Mouse (Mus musculus) liver, postnatal 0 days (tissue): ENCODE measurements around the gene Ehd1. TPM values are rescaled to one million over a fixed set of nuclear protein-coding genes. Genes with fewer than 3 reads are reported as not detected.

ENCODE experiments used
- ATAC-seq: fragments of 200-750 bp; cut with Nextera tagmentation; 2 replicates; pipeline ENCODE4 v1.8.0; 2017; ENCODE audit warnings: mild to moderate bottlenecking, moderate library complexity
- DNase-seq: peaks from one replicate; pipeline ENCODE4 v3.0.0-alpha.2; 2016
- H3K27ac ChIP-seq: fragments of 300-500 bp; sonication (generic); 2 replicates; pipeline ENCODE4 v1.5.1; 2014; ENCODE audit warnings: antibody characterized with exemption, moderate library complexity, mild to moderate bottlenecking, low read depth
- H3K27me3 ChIP-seq: fragments of 300-500 bp; sonication (generic); 2 replicates; pipeline ENCODE4 v1.6.1; 2014; ENCODE audit warnings: low read length, control low read depth, mixed read lengths; ENCODE audit not compliant: insufficient read depth
- H3K36me3 ChIP-seq: fragments of 300-500 bp; sonication (generic); replicated peaks from 2 replicates; pipeline ENCODE4 v1.6.1; 2014; ENCODE audit warnings: mild to moderate bottlenecking, control low read depth, low read length, moderate library complexity, mixed read lengths; ENCODE audit not compliant: insufficient read depth
- H3K4me1 ChIP-seq: fragments of 300-500 bp; sonication (generic); 2 replicates; pipeline ENCODE4 v1.6.1; 2014; ENCODE audit warnings: antibody characterized with exemption, mild to moderate bottlenecking, control low read depth; ENCODE audit not compliant: insufficient read depth
- H3K4me2 ChIP-seq: fragments of 300-500 bp; sonication (generic); 2 replicates; pipeline ENCODE4 v1.6.1; 2014; ENCODE audit warnings: low read depth, mild to moderate bottlenecking, low read length, moderate library complexity, mixed read lengths
- H3K4me3 ChIP-seq: fragments of 300-500 bp; sonication (generic); 2 replicates; pipeline ENCODE4 v1.5.1; 2014; ENCODE audit warnings: low read depth, low read length
- H3K9ac ChIP-seq: fragments of 300-500 bp; sonication (generic); replicated peaks from 2 replicates; pipeline ENCODE4 v1.6.1; 2014; ENCODE audit warnings: mild to moderate bottlenecking, moderate library complexity
- H3K9me3 ChIP-seq: fragments of 300-500 bp; sonication (generic); 2 replicates; pipeline ENCODE4 v1.6.1; 2016; ENCODE audit warnings: mild to moderate bottlenecking, control low read depth, low read length, mixed read lengths
- CTCF ChIP-seq: sonication (generic); IDR thresholded peaks from 2 replicates; pipeline ENCODE4 v1.5.1; 2016; ENCODE audit warnings: antibody characterized with exemption, low read depth
- EP300 ChIP-seq: IDR thresholded peaks from 2 replicates; pipeline ENCODE4 v1.6.1; 2016; ENCODE audit warnings: antibody characterized with exemption, low read depth, mild to moderate bottlenecking
- WGBS: fragments of 180-500 bp; shearing (Covaris S2); extraction: QIAGEN DNeasy Blood & Tissue Kit; methylation state at CpG from one replicate; pipeline ENCODE4 v1.1.7; 2014; ENCODE audit not compliant: insufficient replicate concordance; 5-methylcytosine and 5-hydroxymethylcytosine counted together
- polyA plus RNA-seq: library from polyadenylated mRNA; unstranded; fragments of >200 nt; fragmentation: Nextera tagmentation; extraction: Ambion mirVana; gene quantifications from 2 replicates; pipeline ENCODE4 v1.2.1, GENCODE M21; 2015

Gene Ehd1
- polyA plus RNA-seq, 1 experiment from 2014 or later = 36.4 TPM

DNA sequence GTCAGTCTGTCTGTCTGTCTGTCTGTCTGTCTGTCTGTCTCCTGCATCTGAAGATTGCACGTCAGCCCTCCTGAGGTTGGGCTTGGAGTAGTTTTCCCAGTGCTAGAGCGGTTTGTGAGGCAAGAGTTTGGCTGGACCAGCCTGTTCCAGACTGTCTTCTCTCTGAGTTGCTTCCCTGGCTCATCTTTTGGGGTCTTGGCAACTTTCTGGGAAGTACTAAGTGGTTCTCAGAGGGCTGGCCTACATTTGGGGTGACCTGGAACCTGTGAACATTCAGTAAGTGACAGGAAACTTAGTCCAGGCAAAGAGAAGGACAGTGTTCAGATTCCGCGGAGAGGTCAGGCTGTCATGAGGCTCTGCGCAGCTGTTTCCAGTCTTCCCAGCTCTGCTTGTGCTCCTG is 15.7 kb downstream of the Ehd1 start:
- no peak for DNase-seq
- H3K27me3 ChIP-seq = no peaks in the 10 kb centered on the region
- WGBS = 76% methylated on average over 5 of the region's 5 CpGs
- H3K27ac ChIP-seq = peak overlapping the region; percentile 92
- H3K9ac ChIP-seq = no peak overlapping the region
- no peak overlapping the region for H3K4me2 ChIP-seq
- peaks cover 42% of the 10 kb centered on the region for H3K36me3 ChIP-seq
- no peak for ATAC-seq
- TF ChIP-seq EP300 = no peak
- no peak for TF ChIP-seq CTCF
- no peaks in the 10 kb centered on the region for H3K9me3 ChIP-seq
- H3K4me3 ChIP-seq = no peak overlapping the region
- peaks cover 42% of the 10 kb centered on the region for H3K4me1 ChIP-seq

DNA sequence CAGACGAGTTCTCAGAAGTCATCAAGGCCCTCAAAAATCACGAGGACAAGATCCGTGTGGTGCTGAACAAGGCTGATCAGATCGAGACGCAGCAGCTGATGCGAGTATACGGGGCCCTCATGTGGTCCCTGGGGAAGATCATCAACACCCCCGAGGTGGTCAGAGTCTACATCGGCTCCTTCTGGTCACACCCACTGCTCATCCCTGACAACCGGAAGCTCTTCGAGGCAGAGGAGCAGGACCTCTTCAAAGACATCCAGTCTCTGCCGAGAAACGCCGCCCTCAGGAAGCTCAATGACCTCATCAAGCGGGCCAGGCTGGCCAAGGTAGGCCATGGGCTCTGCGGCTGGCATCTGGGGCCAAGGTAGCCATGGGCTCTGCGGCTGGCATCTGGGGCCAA is 17.8 kb downstream of the Ehd1 start:
- Histone ChIP-seq H3K4me2 (no peak overlapping the region), H3K36me3 (peaks cover 58% of the 10 kb centered on the region), H3K4me3 (no peak overlapping the region), H3K27ac (no peak overlapping the region), H3K9me3 (no peaks in the 10 kb centered on the region), H3K9ac (no peak overlapping the region), H3K4me1 (peaks cover 56% of the 10 kb centered on the region), H3K27me3 (no peaks in the 10 kb centered on the region)
- WGBS = 87% methylated on average over 17 of the region's 17 CpGs
- DNase-seq (no peak), ATAC-seq (no peak)
- no peak for TF ChIP-seq EP300
- TF ChIP-seq CTCF = no peak

GRCm38 (mm10) chr19:6296551-6297210 is 20.2 kb downstream of the Ehd1 start:
- peak overlapping the region; percentile 45 for H3K4me2 ChIP-seq
- no peak for TF ChIP-seq CTCF
- no peak for TF ChIP-seq EP300
- H3K27me3 ChIP-seq = no peaks in the 10 kb centered on the region
- H3K4me3 ChIP-seq = no peak overlapping the region
- ATAC-seq = peak; percentile 12; the same call in 1 of the 2 replicates
- peak overlapping the region; percentile 51 for H3K9ac ChIP-seq
- no peak for DNase-seq
- peak overlapping the region; percentile 88 for H3K27ac ChIP-seq
- H3K36me3 ChIP-seq = peaks cover 59% of the 10 kb centered on the region
- H3K9me3 ChIP-seq = no peaks in the 10 kb centered on the region
- peaks cover 60% of the 10 kb centered on the region for H3K4me1 ChIP-seq
- 71% methylated on average over 5 of the region's 5 CpGs for WGBS

DNA sequence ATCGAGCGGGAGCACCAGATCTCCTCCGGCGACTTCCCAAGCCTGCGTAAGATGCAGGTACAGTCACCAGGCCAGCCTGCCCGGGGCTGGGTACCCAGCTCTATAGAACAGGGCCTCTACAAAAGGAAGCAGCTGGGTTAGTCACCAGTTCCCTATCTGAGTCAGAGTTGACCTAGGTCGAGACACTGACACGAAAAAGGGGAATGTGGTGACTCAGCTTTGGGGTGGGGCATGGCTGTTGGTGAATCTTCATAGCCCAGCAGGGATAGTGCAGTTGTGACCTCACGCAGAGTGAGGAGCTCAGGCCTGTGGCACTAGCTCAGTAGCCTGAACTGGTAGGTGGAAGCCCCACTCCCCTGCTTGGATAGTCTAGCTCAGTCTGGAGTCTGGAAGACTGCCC is 21.1 kb downstream of the Ehd1 start:
- Histone ChIP-seq H3K9me3 (no peaks in the 10 kb centered on the region), H3K27me3 (no peaks in the 10 kb centered on the region), H3K4me1 (peaks cover 62% of the 10 kb centered on the region), H3K27ac (peak overlapping the region; percentile 88), H3K4me2 (peak overlapping the region; percentile 45), H3K36me3 (peaks cover 52% of the 10 kb centered on the region), H3K4me3 (no peak overlapping the region), H3K9ac (peak overlapping the region; percentile 51)
- DNase-seq (peak; percentile 75), ATAC-seq (peak; percentile 54)
- 41% methylated on average over 9 of the region's 9 CpGs for WGBS
- peak; percentile 63; the same call in 1 of the 2 replicates for TF ChIP-seq EP300
- TF ChIP-seq CTCF = no peak

DNA sequence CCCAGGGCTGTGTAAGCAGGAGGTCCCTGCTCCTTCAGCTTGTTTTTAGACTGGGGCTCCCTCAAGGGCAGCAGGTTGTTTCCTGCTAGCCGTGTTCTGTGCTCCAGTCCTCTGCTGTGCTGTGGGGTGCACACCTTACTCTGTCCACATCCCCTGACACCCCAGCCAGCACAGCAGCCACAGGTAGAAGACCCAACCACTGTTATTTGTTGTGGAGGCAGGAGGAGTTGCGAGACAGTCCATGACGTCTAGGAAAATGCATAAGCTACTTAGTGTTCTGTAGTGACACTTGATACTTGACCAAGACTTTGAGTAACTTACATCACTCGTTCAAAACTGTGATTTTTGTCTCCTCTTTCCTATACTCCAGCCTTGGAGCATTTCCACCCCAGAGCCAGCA is 22.5 kb downstream of the Ehd1 start:
- Histone ChIP-seq H3K4me3 (no peak overlapping the region), H3K27me3 (no peaks in the 10 kb centered on the region), H3K9ac (no peak overlapping the region; the same call in 1 of the 2 replicates), H3K36me3 (peaks cover 47% of the 10 kb centered on the region), H3K4me1 (peaks cover 74% of the 10 kb centered on the region), H3K27ac (peak overlapping the region; percentile 88), H3K4me2 (peak overlapping the region; percentile 46), H3K9me3 (no peaks in the 10 kb centered on the region)
- TF ChIP-seq EP300 = no peak
- no peak for TF ChIP-seq CTCF
- no peak for DNase-seq
- 63% methylated on average over 4 of the region's 4 CpGs for WGBS
- ATAC-seq = no peak

DNA sequence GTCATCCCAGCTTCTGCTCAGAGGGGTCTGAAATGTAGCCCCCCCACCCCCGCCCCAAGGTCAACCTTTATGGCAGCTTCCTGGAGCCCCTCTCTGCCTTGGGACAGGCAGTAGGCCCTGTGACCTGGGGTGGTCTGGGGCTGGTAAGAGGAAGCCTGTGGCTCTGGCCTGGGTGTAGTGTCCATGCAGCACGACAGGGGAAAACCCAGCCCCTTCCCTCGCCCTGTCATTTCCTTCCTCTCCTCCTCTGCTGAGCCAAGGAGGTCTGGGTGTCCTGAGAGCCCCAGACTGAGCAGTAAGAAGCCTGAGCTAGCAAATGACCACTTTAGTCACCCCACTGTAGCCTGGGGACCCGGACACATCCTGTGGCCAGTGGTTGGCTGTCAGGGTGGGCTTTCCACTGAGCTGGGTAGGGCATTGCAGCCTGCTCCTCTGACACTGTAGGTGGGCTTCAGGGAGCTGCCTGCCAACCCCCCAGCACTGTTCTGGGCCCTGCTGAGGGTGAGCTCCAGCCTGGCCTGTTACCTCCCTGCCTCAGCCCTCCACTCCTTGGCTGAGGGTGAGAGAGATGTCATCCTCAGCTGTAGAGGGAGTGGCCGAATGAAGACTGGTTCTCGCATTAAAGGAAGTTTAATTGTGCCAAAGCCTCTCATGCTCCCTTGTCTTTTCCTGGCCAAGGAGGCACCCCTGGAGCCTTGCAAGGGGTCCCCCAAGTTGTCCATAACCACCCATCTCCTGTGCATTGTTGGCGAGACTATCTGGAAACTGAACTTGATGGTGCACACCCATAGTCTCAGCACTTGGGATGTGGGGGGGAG is 23.1 kb downstream of the Ehd1 start:
- Histone ChIP-seq H3K9me3 (no peaks in the 10 kb centered on the region), H3K36me3 (peaks cover 40% of the 10 kb centered on the region), H3K4me3 (no peak overlapping the region), H3K27me3 (no peaks in the 10 kb centered on the region), H3K4me2 (peak overlapping the region; percentile 46), H3K27ac (peak overlapping the region; percentile 88), H3K4me1 (peaks cover 81% of the 10 kb centered on the region), H3K9ac (peak overlapping the region; percentile 52)
- 48% methylated on average over 7 of the region's 7 CpGs for WGBS
- ATAC-seq (no peak), DNase-seq (peak; percentile 42)
- no peak for TF ChIP-seq EP300
